Mouse (Mus musculus) telencephalon, adult 2 months (tissue): ENCODE data around the gene Fam227a.

Experiments used
- DNase-seq: peaks from one replicate; pipeline ENCODE4 v3.0.0-alpha.2; 2011; ENCODE audit warnings: low read depth, low spot score

The Fam227a gene

GRCm38 (mm10) chr15:79658531-79659375 is at the start of gene Fam227a, which contains the start of gene Cby1:
Gene Fam227a, minus strand, starts transcription at chr15:79658956.
Gene Cby1, plus strand, starts transcription at chr15:79659199.
- DNase-seq: peak; percentile 90

- DNase-seq: no peak
Observed at GRCm38 (mm10) chr15:79708229-79708822, 49.6 kb upstream of the Fam227a start.

- DNase-seq: no peak
Observed at GRCm38 (mm10) chr15:79706603-79707214, 48.0 kb upstream of the Fam227a start.

GRCm38 (mm10) chr15:79697558-79698187 is 38.9 kb upstream of the Fam227a start:
- no peak for DNase-seq

GRCm38 (mm10) chr15:79697011-79697410 is 38.3 kb upstream of the Fam227a start:
- no peak for DNase-seq

- DNase-seq: no peak
Observed at GRCm38 (mm10) chr15:79696508-79696907, 37.8 kb upstream of the Fam227a start.

GRCm38 (mm10) chr15:79695516-79695915 is 36.8 kb upstream of the Fam227a start:
- DNase-seq: no peak

GRCm38 (mm10) chr15:79694512-79694911 is 35.8 kb upstream of the Fam227a start:
- DNase-seq: no peak

GRCm38 (mm10) chr15:79693740-79694139 is 35.0 kb upstream of the Fam227a start:
- no peak for DNase-seq

- DNase-seq: no peak
Observed at GRCm38 (mm10) chr15:79692334-79692733, 33.6 kb upstream of the Fam227a start.

- no peak for DNase-seq
Observed at GRCm38 (mm10) chr15:79691023-79691508, 32.3 kb upstream of the Fam227a start.

- peak; percentile 100 for DNase-seq
Observed at GRCm38 (mm10) chr15:79690426-79691022, 31.8 kb upstream of the Fam227a start, which contains the start of gene Gtpbp1. Gene Gtpbp1, plus strand, starts transcription at chr15:79690845.

GRCm38 (mm10) chr15:79689662-79690425 is 31.1 kb upstream of the Fam227a start:
- DNase-seq: no peak

GRCm38 (mm10) chr15:79688268-79688956 is 29.7 kb upstream of the Fam227a start:
- DNase-seq: no peak

GRCm38 (mm10) chr15:79687646-79688267 is 29.0 kb upstream of the Fam227a start, which contains the start of gene Josd1:
Gene Josd1, minus strand, starts transcription at chr15:79687919.
- peak; percentile 82 for DNase-seq

GRCm38 (mm10) chr15:79687175-79687574 is 28.4 kb upstream of the Fam227a start:
- no peak for DNase-seq

- DNase-seq: no peak
Observed at GRCm38 (mm10) chr15:79686046-79686869, 27.5 kb upstream of the Fam227a start.

GRCm38 (mm10) chr15:79685141-79685641 is 26.4 kb upstream of the Fam227a start:
- no peak for DNase-seq
